Mouse (Mus musculus) ES-E14 (cell line): ENCODE results near the gene Amh.

Experiments
- HCFC1 ChIP-seq: IDR thresholded peaks from 2 replicates; pipeline ENCODE4 v1.6.1; 2012; ENCODE audit warnings: low read length, inconsistent platforms, borderline replicate concordance; ENCODE audit not compliant: insufficient read depth
- MAFK ChIP-seq: IDR thresholded peaks from 2 replicates; pipeline ENCODE4 v1.6.1; 2014; ENCODE audit warnings: mild to moderate bottlenecking, low read depth, low read length, inconsistent platforms; ENCODE audit not compliant: insufficient read depth
- ZC3H11A ChIP-seq: IDR thresholded peaks from 2 replicates; pipeline ENCODE4 v1.6.1; 2012; ENCODE audit warnings: low read depth, mild to moderate bottlenecking, inconsistent platforms, low read length, borderline replicate concordance
- ZNF384 ChIP-seq: IDR thresholded peaks from 2 replicates; pipeline ENCODE4 v1.6.1; 2012; ENCODE audit warnings: low read depth, low read length, inconsistent platforms

DNA sequence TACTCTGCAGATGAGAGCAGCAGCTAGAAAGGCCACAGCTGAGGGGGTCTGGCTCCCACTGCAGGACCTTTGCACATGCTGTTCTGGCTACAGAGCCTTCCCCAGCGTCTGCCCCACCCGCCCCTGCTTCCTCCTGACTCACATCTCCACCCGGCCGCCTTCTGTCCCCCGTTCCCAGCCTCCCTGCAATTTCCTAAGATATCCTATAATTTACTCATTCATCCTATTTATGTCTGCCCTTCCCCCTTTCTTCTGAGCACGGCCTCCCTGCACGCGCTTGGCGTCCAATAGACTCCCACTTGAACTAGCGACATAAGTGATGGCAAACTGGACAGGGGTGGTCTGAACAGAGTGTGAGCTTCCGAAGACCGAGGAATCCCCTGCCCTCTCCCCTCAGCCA lies 40.7 kb downstream of the Amh start:
- TF ChIP-seq MAFK = no peak
- TF ChIP-seq ZC3H11A = no peak
- no peak for TF ChIP-seq ZNF384
- TF ChIP-seq HCFC1 = no peak
